Mouse (Mus musculus): Measurements from ENCODE around the gene Samt1. TPM values are rescaled to one million over a fixed set of nuclear protein-coding genes. Genes with fewer than 3 reads are reported as not detected.
"Not testable (repeated sequence)": the region's sequence is repeated elsewhere in the genome, so short reads cannot be mapped to it uniquely, and the experiment has no call there.

Samt1 gene
- not detected for total RNA-seq (2021)
- long read RNA-seq, experiment 1 = 0 reads
- long read RNA-seq, experiment 2 = 0 reads

- DNase-seq; intact Hi-C loops (cut with DNase I): not testable (repeated sequence)
Measured at GRCm38 (mm10) chrX:154012540-154012939, at the start of gene Samt1. Gene Samt1, minus strand, starts transcription at chrX:154012640.

GRCm38 (mm10) chrX:154054939-154055338 lies 42.5 kb upstream of the Samt1 start, which contains the start of gene Gm10057:
Gene Gm10057, minus strand, starts transcription at chrX:154055039.
- not testable (repeated sequence) for DNase-seq, H3K4me3 ChIP-seq, H3K27ac ChIP-seq

More at GRCm38 (mm10) chrX:154012540-154012939, at the start of gene Samt1:
- not testable (repeated sequence) for H3K27ac ChIP-seq, H3K4me3 ChIP-seq

DNA sequence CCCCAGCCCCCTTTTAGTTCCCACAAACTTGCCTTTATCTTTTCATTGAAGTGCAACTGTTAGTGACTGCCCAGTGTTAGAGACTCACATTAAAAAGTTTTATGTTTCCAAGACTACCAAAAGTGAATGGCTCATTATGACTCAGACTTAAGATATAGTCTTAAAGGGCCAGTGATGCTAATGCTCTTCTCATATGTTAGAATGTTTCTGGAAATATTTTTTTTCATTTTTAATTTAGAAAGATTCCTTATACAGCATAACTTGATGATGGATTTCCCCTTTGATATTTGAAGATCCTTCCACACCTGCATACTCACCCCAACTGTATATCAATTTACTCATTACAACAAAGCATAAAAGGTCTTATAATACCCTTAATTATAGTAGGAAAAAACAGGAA lies 21.3 kb upstream of the Samt1 start, which contains the start of gene 4921511M17Rik:
TSS of gene 4921511M17Rik (minus strand) at position 101 of the 400 bp plus-strand sequence.
- DNase-seq; H3K4me3 ChIP-seq; intact Hi-C loops (cut with DNase I); H3K27ac ChIP-seq: not testable (repeated sequence)

More at GRCm38 (mm10) chrX:154054939-154055338, 42.5 kb upstream of the Samt1 start, which contains the start of gene Gm10057:
- intact Hi-C loops (cut with DNase I) = not testable (repeated sequence)

DNA sequence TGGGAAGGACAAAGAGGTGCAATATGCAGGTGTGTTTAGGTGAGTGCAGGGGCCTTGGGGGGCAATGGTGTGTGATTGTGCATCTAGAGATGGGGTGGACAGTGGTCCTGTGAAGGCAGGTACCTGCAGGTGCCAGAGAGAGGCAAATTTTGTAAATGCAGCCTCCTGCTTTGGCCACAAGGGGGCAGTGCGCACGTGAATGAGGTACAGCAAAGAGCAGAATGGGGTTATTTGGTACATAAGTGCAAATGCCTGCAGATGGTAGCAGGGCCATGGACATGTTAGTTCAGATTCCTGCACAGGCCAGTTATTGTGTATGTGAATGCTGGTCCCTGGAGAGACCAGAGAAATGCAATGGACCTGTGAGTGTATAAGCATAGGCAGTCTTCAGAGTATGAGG lies 35.5 kb downstream of the Samt1 start:
- H3K27ac ChIP-seq; H3K4me3 ChIP-seq; intact Hi-C loops (cut with DNase I); DNase-seq: not testable (repeated sequence)

DNA sequence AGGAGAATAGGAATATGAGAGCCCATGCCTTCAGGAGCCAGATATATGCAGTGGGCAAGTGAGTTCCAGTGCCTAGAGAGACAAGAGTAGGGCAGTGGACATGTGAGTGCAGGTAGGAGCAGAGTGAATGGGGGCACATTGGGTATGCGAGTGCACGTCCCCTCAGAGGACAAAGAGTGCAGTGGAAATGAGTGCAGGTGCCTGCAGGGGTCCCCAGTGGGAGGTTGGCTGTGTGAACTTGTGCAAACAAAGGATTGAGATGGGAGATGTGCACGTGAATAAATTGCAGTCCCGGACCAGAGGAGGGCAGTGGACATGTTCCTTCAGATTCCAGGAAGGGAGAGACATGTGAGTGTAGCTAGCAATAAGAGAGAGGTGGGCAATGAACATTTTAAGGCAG lies 36.0 kb downstream of the Samt1 start:
- intact Hi-C loops (cut with DNase I); H3K4me3 ChIP-seq: not testable (repeated sequence)

DNA sequence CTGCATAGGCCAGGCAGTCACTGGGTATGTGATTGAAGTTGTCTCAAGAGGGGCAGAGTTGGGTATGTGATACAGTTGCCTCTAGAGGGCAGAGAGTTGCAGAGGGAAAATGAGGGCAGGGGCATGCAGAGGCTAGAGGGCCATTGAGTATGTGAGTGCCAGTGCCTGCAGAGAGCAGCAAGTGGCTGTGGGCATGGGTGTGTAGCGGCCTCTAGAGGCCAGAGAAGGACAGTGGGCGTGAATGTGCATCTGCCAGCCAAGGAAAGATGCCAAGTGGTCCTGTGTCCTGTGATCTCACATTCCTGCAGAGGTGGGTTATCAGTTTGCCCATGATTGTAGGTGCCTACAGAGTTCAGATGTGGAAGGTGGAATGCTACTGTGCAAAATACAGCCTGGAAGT lies 38.0 kb downstream of the Samt1 start:
- no peak overlapping the region for H3K4me3 ChIP-seq
- intact Hi-C loops (cut with DNase I) = no loop called here
- no peak overlapping the region for H3K27ac ChIP-seq
- no peak; the same call in 1 of the 2 replicates for TF ChIP-seq CTCF (IDR thresholded peaks at IDR 0.05)
- no peak for DNase-seq

More for the DNA sequence above, 36.0 kb downstream of the Samt1 start:
- H3K27ac ChIP-seq, DNase-seq: not testable (repeated sequence)

DNA sequence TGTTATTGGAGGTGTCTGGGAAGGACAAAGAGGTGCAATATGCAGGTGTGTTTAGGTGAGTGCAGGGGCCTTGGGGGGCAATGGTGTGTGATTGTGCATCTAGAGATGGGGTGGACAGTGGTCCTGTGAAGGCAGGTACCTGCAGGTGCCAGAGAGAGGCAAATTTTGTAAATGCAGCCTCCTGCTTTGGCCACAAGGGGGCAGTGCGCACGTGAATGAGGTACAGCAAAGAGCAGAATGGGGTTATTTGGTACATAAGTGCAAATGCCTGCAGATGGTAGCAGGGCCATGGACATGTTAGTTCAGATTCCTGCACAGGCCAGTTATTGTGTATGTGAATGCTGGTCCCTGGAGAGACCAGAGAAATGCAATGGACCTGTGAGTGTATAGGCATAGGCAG lies 59.6 kb downstream of the Samt1 start:
- DNase-seq; intact Hi-C loops (cut with DNase I); H3K4me3 ChIP-seq; H3K27ac ChIP-seq: not testable (repeated sequence)

Other genes with a start within 250 kb of the Samt1 start
- not detected for gene Spin2c, start 180.4 kb downstream of the Samt1 start, total RNA-seq (2021)
- not detected for gene 4921511M17Rik, start 21.2 kb upstream of the Samt1 start, total RNA-seq (2021)
- not detected for gene Gm10057, start 42.4 kb upstream of the Samt1 start, total RNA-seq (2021)
- gene Gm15140, start 108.0 kb upstream of the Samt1 start, total RNA-seq (2021) = not detected